Mouse (Mus musculus) kidney, embryonic 16.5 days (tissue): Measurements from ENCODE around the gene Trip13. TPM values are rescaled to one million over a fixed set of nuclear protein-coding genes. Genes with fewer than 3 reads are reported as not detected.

Source experiments
- microRNA-seq: library from miRNA; unstranded; fragments of <30 nt; microRNA quantifications from one replicate; pipeline ENCODE4, GENCODE M21; 2016
- polyA plus RNA-seq: library from polyadenylated mRNA; unstranded; fragments of >200 nt; fragmentation: Nextera tagmentation; extraction: Ambion mirVana; gene quantifications from 2 replicates; pipeline ENCODE4 v1.2.1, GENCODE M21; 2015

The Trip13 gene
- polyA plus RNA-seq, 1 experiment from 2014 or later = 45.9 TPM

Small RNAs within 50 kb of the gene (microRNA-seq; reads per million reads assigned to microRNA genes)
- gene Gm25197 = not detected

Other genes starting within 250 kb of the Trip13 start
- gene Slc6a19, start 232.9 kb downstream of the Trip13 start, polyA plus RNA-seq = 2.1 and 2.3 TPM in 2 replicates
- 27.0 and 28.1 TPM in 2 replicates for gene Slc12a7, start 204.7 kb downstream of the Trip13 start, polyA plus RNA-seq
- gene Nkd2, start 90.2 kb downstream of the Trip13 start, polyA plus RNA-seq = 7.8 and 8.2 TPM in 2 replicates
- gene Brd9, start within 50 bp of the Trip13 start, polyA plus RNA-seq = 48.4 and 51.0 TPM in 2 replicates
- gene Zdhhc11, start 26.1 kb upstream of the Trip13 start, polyA plus RNA-seq = not detected in 2 replicates
- gene Tppp, start 71.6 kb upstream of the Trip13 start, polyA plus RNA-seq = 0.71 and 0.84 TPM in 2 replicates
- gene Cep72, start 124.5 kb upstream of the Trip13 start, polyA plus RNA-seq = 17.8 and 18.4 TPM in 2 replicates
- 3.7 and 4.2 TPM in 2 replicates for gene Slc9a3, start 183.7 kb upstream of the Trip13 start, polyA plus RNA-seq